Mouse (Mus musculus) hindbrain, embryonic 10.5 days (tissue): Measurements from ENCODE around the gene 9130409I23Rik. TPM values are rescaled to one million over a fixed set of nuclear protein-coding genes. Genes with fewer than 3 reads are reported as not detected.

Source experiments
- DNase-seq: peaks from one replicate; pipeline ENCODE4 v3.0.0-alpha.2; 2017; ENCODE audit warnings: low spot score
- H3K27ac ChIP-seq: fragments of 300-500 bp; sonication (generic); 2 replicates; pipeline ENCODE4 v1.5.1; 2016; ENCODE audit warnings: mild to moderate bottlenecking, moderate library complexity
- H3K27me3 ChIP-seq: fragments of 300-500 bp; sonication (generic); 2 replicates; pipeline ENCODE4 v1.6.1; 2016; ENCODE audit warnings: mild to moderate bottlenecking; ENCODE audit not compliant: poor library complexity, insufficient read depth, severe bottlenecking
- H3K36me3 ChIP-seq: fragments of 300-500 bp; sonication (generic); 2 replicates; pipeline ENCODE4 v1.6.1; 2016; ENCODE audit warnings: mild to moderate bottlenecking, moderate library complexity
- H3K4me1 ChIP-seq: fragments of 300-500 bp; sonication (generic); replicated peaks from 2 replicates; pipeline ENCODE4 v1.6.1; 2016; ENCODE audit warnings: mild to moderate bottlenecking
- H3K4me3 ChIP-seq: fragments of 300-500 bp; sonication (generic); 2 replicates; pipeline ENCODE4 v1.5.1; 2016; ENCODE audit warnings: mild to moderate bottlenecking, moderate library complexity
- H3K9me3 ChIP-seq: fragments of 300-500 bp; sonication (generic); 2 replicates; pipeline ENCODE4 v1.6.1; 2016; ENCODE audit warnings: mild to moderate bottlenecking, moderate library complexity
- WGBS: fragments of 180-500 bp; shearing (Covaris S2); methylation state at CpG from one replicate; pipeline ENCODE4 v1.1.7; 2016; 5-methylcytosine and 5-hydroxymethylcytosine counted together
- polyA plus RNA-seq: library from polyadenylated mRNA; unstranded; fragments of >200 nt; fragmentation: Nextera tagmentation; extraction: Ambion mirVana; gene quantifications from 2 replicates; pipeline ENCODE4 v1.2.1, GENCODE M21; 2016

Gene 9130409I23Rik
- polyA plus RNA-seq: not detected in 2 replicates

DNA sequence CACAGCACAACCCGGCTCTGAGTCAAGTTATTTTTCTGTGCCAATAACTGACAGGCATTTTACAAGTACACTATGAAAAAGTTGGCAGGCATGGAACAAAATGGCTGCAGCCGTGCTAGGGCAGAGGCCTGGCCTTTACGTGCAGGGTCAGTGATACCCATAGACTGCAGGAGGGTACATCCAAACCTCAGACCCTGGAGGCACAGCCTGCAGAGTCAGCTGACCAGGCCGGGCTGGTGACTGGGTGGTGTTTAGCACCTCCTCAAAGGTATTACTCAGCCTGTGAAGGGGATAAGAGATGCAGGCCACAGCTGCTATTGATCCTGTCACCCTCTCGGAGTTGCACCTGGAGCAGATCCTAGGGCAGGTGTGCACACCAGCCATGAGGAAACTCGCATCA is at the start of gene 9130409I23Rik:
9130409I23Rik (plus strand) TSS at position 301 of the 400 bp plus-strand sequence.
- DNase-seq: no peak
- Histone ChIP-seq H3K4me1 (no peaks in the 10 kb centered on the region), H3K27me3 (no peaks in the 10 kb centered on the region), H3K36me3 (no peaks in the 10 kb centered on the region), H3K9me3 (no peaks in the 10 kb centered on the region), H3K27ac (no peak within 1 kb of the TSS), H3K4me3 (no peak within 1 kb of the TSS)
- 88% methylated on average over 6 of the region's 6 CpGs for WGBS

DNA sequence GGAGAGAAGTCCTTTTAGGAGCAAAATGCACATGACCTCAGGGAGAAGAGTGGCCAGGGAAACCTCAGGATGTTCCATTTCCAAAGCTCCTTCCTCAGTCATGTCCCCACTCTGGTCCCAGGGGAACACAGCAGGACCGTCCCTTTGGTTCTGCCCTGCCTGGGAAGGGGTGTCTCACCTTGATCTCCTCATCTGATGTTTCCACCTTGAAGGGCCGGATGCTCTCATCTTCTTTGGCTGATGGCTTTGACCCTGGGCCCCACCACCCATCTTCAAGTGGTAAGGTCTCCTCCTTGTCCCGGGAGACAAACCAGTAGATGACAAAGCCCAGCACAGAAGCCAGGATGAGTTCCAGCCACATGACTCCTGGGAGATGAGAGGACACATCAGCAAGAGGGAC is 49.4 kb upstream of the 9130409I23Rik start:
- WGBS: 88% methylated on average over 3 of the region's 3 CpGs
- Histone ChIP-seq H3K36me3 (no peaks in the 10 kb centered on the region), H3K9me3 (no peaks in the 10 kb centered on the region), H3K4me3 (no peak overlapping the region), H3K27ac (no peak overlapping the region), H3K4me1 (peaks cover 18% of the 10 kb centered on the region), H3K27me3 (no peaks in the 10 kb centered on the region)
- DNase-seq: no peak

DNA sequence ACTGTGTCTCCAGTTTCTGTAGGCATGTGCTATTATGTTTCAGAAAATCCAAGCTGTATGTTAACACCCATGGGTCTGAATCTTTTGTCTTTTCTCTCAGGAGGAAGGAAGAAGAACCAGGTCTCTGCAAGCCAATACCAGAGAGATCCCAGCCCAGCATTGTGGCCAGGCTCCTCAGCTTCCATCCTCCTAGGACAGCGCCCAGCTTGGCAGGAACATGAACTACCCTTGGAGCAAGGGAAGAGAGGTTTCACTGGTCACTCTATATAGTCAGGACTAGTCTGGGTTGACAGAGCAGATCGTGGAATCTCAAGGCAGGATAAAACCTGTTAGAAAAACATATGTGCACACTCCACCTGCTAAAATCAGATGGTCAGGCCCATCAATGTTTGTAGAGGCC is 47.2 kb upstream of the 9130409I23Rik start:
- Histone ChIP-seq H3K27me3 (no peaks in the 10 kb centered on the region), H3K36me3 (no peaks in the 10 kb centered on the region), H3K27ac (no peak overlapping the region), H3K4me1 (peaks cover 18% of the 10 kb centered on the region), H3K9me3 (no peaks in the 10 kb centered on the region), H3K4me3 (no peak overlapping the region)
- WGBS: 81% methylated on average over 2 of the region's 2 CpGs
- no peak for DNase-seq

DNA sequence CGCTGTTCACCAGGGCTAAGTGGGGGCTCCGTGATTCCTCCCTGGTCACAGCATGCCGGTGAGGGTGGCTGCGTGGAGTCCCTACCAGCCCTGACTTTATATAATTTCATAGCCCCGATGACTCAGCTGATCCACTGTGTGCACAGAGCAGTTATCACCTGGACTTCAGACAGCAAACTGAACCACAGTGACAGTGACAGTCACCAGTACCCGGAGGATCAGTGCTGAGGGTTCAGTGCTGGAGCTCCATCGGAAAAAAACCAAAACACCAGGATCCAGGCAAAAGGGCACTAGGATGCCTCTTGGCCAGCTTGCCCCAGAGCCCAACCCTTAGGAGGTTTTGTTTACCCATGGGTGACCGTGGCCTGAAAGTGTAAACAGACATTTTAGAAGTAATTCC is 45.7 kb upstream of the 9130409I23Rik start:
- no peaks in the 10 kb centered on the region for H3K9me3 ChIP-seq
- H3K4me1 ChIP-seq: peaks cover 10% of the 10 kb centered on the region
- DNase-seq: no peak
- H3K27me3 ChIP-seq: no peaks in the 10 kb centered on the region
- no peak overlapping the region for H3K27ac ChIP-seq
- no peaks in the 10 kb centered on the region for H3K36me3 ChIP-seq
- WGBS: 83% methylated on average over 8 of the region's 8 CpGs
- no peak overlapping the region for H3K4me3 ChIP-seq

- no peak overlapping the region for H3K4me3 ChIP-seq
- no peaks in the 10 kb centered on the region for H3K9me3 ChIP-seq
- no peak overlapping the region for H3K27ac ChIP-seq
- H3K4me1 ChIP-seq: no peaks in the 10 kb centered on the region
- no peaks in the 10 kb centered on the region for H3K27me3 ChIP-seq
- DNase-seq: no peak
- 90% methylated on average over 6 of the region's 6 CpGs for WGBS
- H3K36me3 ChIP-seq: no peaks in the 10 kb centered on the region
Observed at GRCm38 (mm10) chr1:181007831-181008230, 43.2 kb upstream of the 9130409I23Rik start.

DNA sequence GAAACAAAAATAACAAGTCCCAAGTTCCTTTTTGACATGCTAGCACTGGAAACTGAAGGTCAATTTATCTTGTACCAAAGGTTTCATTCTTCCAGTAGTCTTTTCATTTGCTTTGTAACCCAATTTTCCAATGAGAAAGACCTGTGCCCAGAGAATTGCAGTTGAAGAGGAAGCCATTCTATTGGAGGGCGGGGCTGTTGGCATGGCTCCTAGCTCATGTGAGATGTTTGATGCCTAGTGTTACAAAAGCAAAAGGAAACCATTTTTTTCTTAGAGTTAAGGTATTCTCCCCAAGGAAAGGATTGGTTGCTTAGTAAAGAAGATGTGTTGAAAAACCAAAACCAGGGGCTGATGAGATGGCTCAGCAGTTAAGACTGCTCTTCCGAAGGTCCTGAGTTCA is 42.8 kb upstream of the 9130409I23Rik start:
- Histone ChIP-seq H3K27me3 (no peaks in the 10 kb centered on the region), H3K4me1 (no peaks in the 10 kb centered on the region), H3K9me3 (no peaks in the 10 kb centered on the region), H3K4me3 (no peak overlapping the region), H3K27ac (no peak overlapping the region), H3K36me3 (no peaks in the 10 kb centered on the region)
- WGBS: 95% methylated on average over 2 of the region's 2 CpGs
- no peak for DNase-seq

DNA sequence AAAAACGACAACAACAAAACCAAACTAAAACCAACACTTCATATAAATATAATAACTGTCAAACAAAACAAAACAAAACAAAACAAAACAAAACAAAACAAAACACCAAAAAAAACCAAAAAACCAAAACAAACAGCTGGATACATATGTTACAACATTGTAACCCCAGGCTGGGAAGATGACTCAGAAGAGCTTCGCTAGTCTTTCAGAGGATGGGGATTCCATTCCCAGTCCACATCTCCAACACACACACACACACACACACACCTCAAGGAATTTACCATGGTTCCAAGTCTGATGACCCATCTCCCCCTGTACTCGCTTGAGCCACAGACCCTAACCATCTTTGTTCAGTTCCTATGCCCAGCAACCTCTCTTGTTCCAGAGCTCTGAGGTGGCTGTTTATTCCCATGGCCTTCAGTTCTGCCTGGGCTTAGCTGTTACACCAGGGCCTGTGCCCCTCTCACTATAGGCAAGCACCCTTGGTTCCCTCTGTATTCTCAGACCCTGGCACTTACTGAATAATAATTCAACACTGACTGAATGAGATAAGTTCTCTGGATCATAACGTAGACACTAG is 41.9 kb upstream of the 9130409I23Rik start:
- no peaks in the 10 kb centered on the region for H3K36me3 ChIP-seq
- 91% methylated on average over 4 of the region's 4 CpGs for WGBS

GRCm38 (mm10) chr1:181009754-181010153 is 41.3 kb upstream of the 9130409I23Rik start:
- H3K27ac ChIP-seq: no peak overlapping the region

More for the DNA sequence above, 41.9 kb upstream of the 9130409I23Rik start:
- H3K4me3 ChIP-seq: no peak overlapping the region
- no peak for DNase-seq
- H3K27me3 ChIP-seq: 0 out of 2 replicates have a peak, but pooled peaks cover under 1% of the 10 kb centered on the region
- H3K9me3 ChIP-seq: no peaks in the 10 kb centered on the region
- no peaks in the 10 kb centered on the region for H3K4me1 ChIP-seq
- no peak overlapping the region for H3K27ac ChIP-seq

DNA sequence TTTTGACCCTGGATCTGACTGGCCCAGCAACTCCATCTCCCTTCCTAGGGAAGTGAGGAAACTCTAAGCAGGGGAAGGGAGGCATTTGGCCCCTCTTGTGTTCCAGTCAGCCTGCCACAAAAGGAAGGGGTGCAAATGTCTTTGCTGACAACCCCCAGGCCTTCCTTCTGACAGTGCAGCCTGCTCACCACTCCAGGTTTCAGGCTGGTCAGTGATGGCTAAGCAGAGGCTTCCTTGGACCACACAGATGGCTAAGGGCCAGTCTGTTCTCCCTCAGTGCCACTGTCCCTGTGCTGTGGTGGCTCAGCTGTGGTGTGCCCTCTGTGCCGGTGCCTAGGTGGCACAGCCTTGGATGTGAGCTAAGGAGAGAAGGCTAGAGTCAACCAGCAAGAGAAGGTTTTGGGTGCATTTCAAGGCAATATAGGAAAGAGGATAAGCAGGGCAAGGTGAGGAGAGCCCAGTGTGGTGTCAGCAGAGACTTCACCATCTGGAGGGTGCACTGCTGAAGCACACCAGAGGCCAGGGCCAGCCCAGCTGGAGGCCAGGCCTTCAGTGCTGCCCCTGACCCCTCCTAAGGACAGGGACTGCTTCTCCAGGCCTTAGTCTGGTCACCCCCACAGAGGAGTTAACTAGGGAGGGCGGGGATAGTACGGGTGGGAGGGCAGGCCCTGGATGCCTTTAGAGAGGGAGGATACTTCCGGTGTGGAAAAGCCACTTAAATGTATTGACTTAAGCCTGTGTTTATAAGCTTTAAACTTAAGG is 40.7 kb upstream of the 9130409I23Rik start:
- H3K4me1 ChIP-seq: no peaks in the 10 kb centered on the region
- no peaks in the 10 kb centered on the region for H3K36me3 ChIP-seq
- no peak overlapping the region for H3K4me3 ChIP-seq
- no peak overlapping the region for H3K27ac ChIP-seq
- no peaks in the 10 kb centered on the region for H3K9me3 ChIP-seq
- H3K27me3 ChIP-seq: peaks cover 7% of the 10 kb centered on the region; the same call in 1 of the 2 replicates
- DNase-seq: no peak
- 66% methylated on average over 4 of the region's 4 CpGs for WGBS

More at GRCm38 (mm10) chr1:181009754-181010153, 41.3 kb upstream of the 9130409I23Rik start:
- no peaks in the 10 kb centered on the region for H3K36me3 ChIP-seq
- H3K9me3 ChIP-seq: no peaks in the 10 kb centered on the region
- 75% methylated on average over 3 of the region's 3 CpGs for WGBS
- no peak overlapping the region for H3K4me3 ChIP-seq
- DNase-seq: no peak
- H3K27me3 ChIP-seq: 0 out of 2 replicates have a peak, but pooled peaks cover 3% of the 10 kb centered on the region
- H3K4me1 ChIP-seq: no peaks in the 10 kb centered on the region

GRCm38 (mm10) chr1:181011601-181012000 is 39.4 kb upstream of the 9130409I23Rik start:
- 72% methylated on average over 5 of the region's 5 CpGs for WGBS
- peaks cover 18% of the 10 kb centered on the region for H3K27me3 ChIP-seq
- peaks cover 10% of the 10 kb centered on the region for H3K4me1 ChIP-seq
- no peaks in the 10 kb centered on the region for H3K9me3 ChIP-seq
- DNase-seq: no peak
- no peak overlapping the region for H3K27ac ChIP-seq
- no peak overlapping the region for H3K4me3 ChIP-seq
- H3K36me3 ChIP-seq: no peaks in the 10 kb centered on the region

GRCm38 (mm10) chr1:181012416-181012815 is 38.6 kb upstream of the 9130409I23Rik start:
- 80% methylated on average over 3 of the region's 3 CpGs for WGBS
- peaks cover 18% of the 10 kb centered on the region for H3K4me1 ChIP-seq
- no peak for DNase-seq
- no peaks in the 10 kb centered on the region for H3K9me3 ChIP-seq
- H3K4me3 ChIP-seq: no peak overlapping the region
- no peaks in the 10 kb centered on the region for H3K36me3 ChIP-seq
- no peak overlapping the region for H3K27ac ChIP-seq
- peaks cover 22% of the 10 kb centered on the region for H3K27me3 ChIP-seq

- no peak for DNase-seq
- no peak overlapping the region for H3K4me3 ChIP-seq
- WGBS: 83% methylated on average over 6 of the region's 6 CpGs
- no peaks in the 10 kb centered on the region for H3K9me3 ChIP-seq
- H3K27ac ChIP-seq: no peak overlapping the region
- peaks cover 21% of the 10 kb centered on the region for H3K4me1 ChIP-seq
- H3K36me3 ChIP-seq: no peaks in the 10 kb centered on the region
- H3K27me3 ChIP-seq: peaks cover 33% of the 10 kb centered on the region
Observed at GRCm38 (mm10) chr1:181013446-181013845, 37.6 kb upstream of the 9130409I23Rik start.

DNA sequence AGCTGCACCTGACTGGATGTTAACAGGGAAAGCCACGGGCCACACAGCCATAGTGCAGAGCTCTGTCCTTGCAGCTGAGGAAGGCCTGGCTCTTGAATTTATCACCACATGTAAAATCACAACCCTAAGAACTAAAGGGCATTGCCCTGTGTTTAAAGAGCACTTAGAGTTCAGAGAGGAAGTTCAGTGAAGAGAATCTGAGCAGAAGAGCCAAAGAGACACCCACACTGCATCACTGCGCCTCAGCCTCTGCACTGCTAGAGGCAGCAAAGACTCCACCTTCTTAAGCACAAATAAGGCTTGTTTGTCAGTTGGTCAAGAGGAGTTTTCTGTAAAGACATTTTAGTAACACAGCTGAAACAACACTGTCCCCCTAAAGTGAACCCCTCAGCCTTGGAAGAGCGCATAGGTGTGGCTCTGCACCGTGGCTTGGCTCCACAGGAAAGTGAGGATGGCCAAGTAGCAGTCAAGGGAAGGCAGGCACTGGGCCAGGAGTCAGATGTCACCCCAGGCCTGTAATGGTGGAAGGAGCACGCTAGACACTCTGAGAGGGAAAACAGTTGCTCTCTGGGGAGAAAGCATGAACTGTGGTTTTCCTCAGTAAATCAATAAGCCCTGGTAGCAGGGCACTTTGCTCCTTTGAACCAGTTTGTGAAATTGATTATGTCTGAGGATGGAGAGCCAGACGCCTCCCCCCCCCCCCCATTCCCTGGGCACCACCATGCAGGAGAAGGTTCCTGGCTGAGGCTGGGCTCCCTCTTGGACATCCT is 36.1 kb upstream of the 9130409I23Rik start:
- H3K27ac ChIP-seq: no peak overlapping the region
- peaks cover 33% of the 10 kb centered on the region for H3K27me3 ChIP-seq
- H3K9me3 ChIP-seq: no peaks in the 10 kb centered on the region
- whole genome bisulfite sequencing: 78% methylated on average over 6 of the region's 6 CpGs
- H3K4me1 ChIP-seq: peaks cover 21% of the 10 kb centered on the region
- H3K4me3 ChIP-seq: no peak overlapping the region
- DNase-seq: no peak
- no peaks in the 10 kb centered on the region for H3K36me3 ChIP-seq
